Mouse (Mus musculus): ENCODE measurements around the gene Pkhd1.

DNA sequence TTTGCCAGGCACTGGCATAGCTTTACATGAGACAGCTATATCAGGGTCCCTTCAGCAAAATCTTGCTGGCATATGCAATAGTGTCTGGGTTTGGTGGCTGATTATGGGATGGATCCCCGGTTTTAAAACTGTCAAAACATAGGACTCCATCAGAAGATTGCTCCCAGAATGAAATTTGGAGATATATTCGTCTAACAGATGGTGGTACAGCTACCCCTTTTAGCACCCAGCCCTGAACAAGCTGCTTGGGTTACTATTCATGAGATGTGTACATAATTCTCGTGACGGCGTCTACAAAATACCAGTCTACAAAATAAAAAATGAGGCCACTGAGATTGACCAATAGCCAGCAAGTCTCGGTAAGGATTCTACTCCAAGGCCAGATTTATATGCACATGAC, 147.5 kb downstream of the Pkhd1 start:
- TF ChIP-seq CTCF (conservative IDR thresholded peaks at IDR 0.05; ENCODE audit: low read length) (no peak), NANOG (IDR thresholded peaks at IDR 0.05; ENCODE audit: borderline replicate concordance, low read length) (no peak)
